9 mouse cellular contexts compared by ENCODE assay signal in the genomic region with DNA sequence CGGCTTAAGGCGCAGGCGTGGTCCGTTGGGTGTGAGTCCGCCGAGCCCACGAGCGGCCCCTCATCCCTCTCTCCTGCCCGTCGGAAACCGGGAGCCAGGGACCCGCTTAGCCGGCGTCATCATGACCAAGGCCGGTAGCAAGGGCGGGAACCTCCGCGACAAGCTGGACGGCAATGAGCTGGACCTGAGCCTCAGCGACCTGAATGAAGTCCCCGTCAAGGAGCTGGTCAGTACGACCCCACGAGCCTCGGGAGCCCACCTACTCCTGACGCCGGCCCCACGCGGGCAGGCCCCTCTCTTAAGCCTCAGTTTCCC. TPM values are rescaled to one million over a fixed set of nuclear protein-coding genes. Genes with fewer than 3 reads are reported as not detected.
DNase-seq lines count a peak whose midpoint lies in the region; ATAC-seq and TF ChIP-seq lines count a peak whose summit lies in the region.
"Had no signal": no experiment of that assay in that cellular context is flagged by ENCODE, and none has a peak within 500 bp of the region (broad histone marks: within the 10 kb centered on the region; RNA-seq: fewer than 3 reads in every experiment).

No protein-coding gene starts in this region.

- peak; percentile 78 for ATAC-seq in kidney, embryonic 16.5 days (ENCODE audit: low FRiP score, low TSS enrichment)
- peak; percentile 66 for ATAC-seq in intestine, embryonic 14.5 days (replicated peaks; ENCODE audit: low FRiP score, low TSS enrichment, low read depth)
- peak; percentile 47 for ATAC-seq in midbrain, postnatal 0 days (ENCODE audit: low FRiP score)

- no peak for TF ChIP-seq CTCF in cortical plate, adult 2 months (IDR thresholded peaks at IDR 0.05; ENCODE audit: extremely low read depth, insufficient read depth, low read length)
- TF ChIP-seq CTCF in midbrain, postnatal 0 days (IDR thresholded peaks at IDR 0.05) = no peak

- H3K4me3 ChIP-seq in kidney, embryonic 16.5 days (ENCODE audit: low read length) = peak overlapping the region; percentile 100
- peak overlapping the region; percentile 91 for H3K4me3 ChIP-seq in cortical plate, adult 2 months (ENCODE audit: insufficient read depth, low read length)
- peak overlapping the region; percentile 99 for H3K4me3 ChIP-seq in intestine, embryonic 14.5 days (ENCODE audit: low read depth, low read length)
- H3K4me3 ChIP-seq in midbrain, postnatal 0 days (ENCODE audit: low read depth, low read length) = peak overlapping the region; percentile 96

- peak overlapping the region; percentile 55; the same call in 1 of the 2 replicates for H3K27ac ChIP-seq in kidney, embryonic 16.5 days (ENCODE audit: low read length)
- H3K27ac ChIP-seq in cortical plate, adult 2 months (ENCODE audit: insufficient read depth, low read length) = peak overlapping the region; percentile 36; the same call in 1 of the 2 replicates
- peak overlapping the region; percentile 75 for H3K27ac ChIP-seq in intestine, embryonic 14.5 days (ENCODE audit: low read depth)
- peak overlapping the region; percentile 73 for H3K27ac ChIP-seq in midbrain, postnatal 0 days (ENCODE audit: low read depth, low read length)

- WGBS in kidney, embryonic 16.5 days = 0% methylated on average over 28 of the region's 28 CpGs
- WGBS in intestine, embryonic 14.5 days = 0% methylated on average over 28 of the region's 28 CpGs
- WGBS in midbrain, postnatal 0 days = 0% methylated on average over 28 of the region's 28 CpGs

- H3K4me1 ChIP-seq in kidney, embryonic 16.5 days (ENCODE audit: insufficient read depth, low read length) = peaks cover 13% of the 10 kb centered on the region
- H3K4me1 ChIP-seq in cortical plate, adult 2 months (ENCODE audit: control insufficient read depth, insufficient read depth, low read length) = peaks cover 2% of the 10 kb centered on the region; the same call in 1 of the 2 replicates
- H3K4me1 ChIP-seq in intestine, embryonic 14.5 days (replicated peaks; ENCODE audit: control insufficient read depth, insufficient read depth, low read length) = peaks cover 8% of the 10 kb centered on the region
- H3K4me1 ChIP-seq in midbrain, postnatal 0 days (ENCODE audit: insufficient read depth, low read length) = peaks cover 4% of the 10 kb centered on the region

- peaks cover 19% of the 10 kb centered on the region for H3K36me3 ChIP-seq in kidney, embryonic 16.5 days (ENCODE audit: insufficient read depth, low read length)
- H3K36me3 ChIP-seq in intestine, embryonic 14.5 days (ENCODE audit: control insufficient read depth, insufficient read depth, low read length) = peaks cover 34% of the 10 kb centered on the region
- peaks cover 22% of the 10 kb centered on the region for H3K36me3 ChIP-seq in midbrain, postnatal 0 days (ENCODE audit: insufficient read depth, low read length)

- H3K9me3 ChIP-seq in kidney, embryonic 16.5 days (ENCODE audit: low read length) = no peaks in the 10 kb centered on the region
- no peaks in the 10 kb centered on the region for H3K9me3 ChIP-seq in intestine, embryonic 14.5 days (ENCODE audit: control insufficient read depth, low read length)
- H3K9me3 ChIP-seq in midbrain, postnatal 0 days (ENCODE audit: low read length) = no peaks in the 10 kb centered on the region

- peak overlapping the region; percentile 92 for H3K9ac ChIP-seq in kidney, embryonic 16.5 days (replicated peaks; ENCODE audit: low read length)
- H3K9ac ChIP-seq in intestine, embryonic 14.5 days (ENCODE audit: low read length) = peak overlapping the region; percentile 92
- peak overlapping the region; percentile 91 for H3K9ac ChIP-seq in midbrain, postnatal 0 days (replicated peaks; ENCODE audit: low read length, poor library complexity, severe bottlenecking)

- peak overlapping the region; percentile 85 for H3K4me2 ChIP-seq in kidney, embryonic 16.5 days (replicated peaks; ENCODE audit: low read depth, low read length)
- H3K4me2 ChIP-seq in intestine, embryonic 14.5 days (ENCODE audit: low read length) = peak overlapping the region; percentile 90
- peak overlapping the region; percentile 76 for H3K4me2 ChIP-seq in midbrain, postnatal 0 days (ENCODE audit: low read depth, low read length, poor library complexity, severe bottlenecking)

- no peak for DNase-seq in kidney, postnatal 4 days
- DNase-seq in intestine, embryonic 14.5 days (ENCODE audit: low spot score) = no peak
- DNase-seq in midbrain, postnatal 0 days (ENCODE audit: low spot score) = no peak
- DNase-seq in cerebellum, postnatal 36 days = no peak
- no peak for DNase-seq in ovary, postnatal 36 days (ENCODE audit: low spot score)
- no peak for DNase-seq in c-Kit-positive CD71-positive TER-119-positive erythroid progenitor cells, embryonic 14.5 days (ENCODE audit: low spot score)

- no peaks in the 10 kb centered on the region for H3K27me3 ChIP-seq in kidney, embryonic 16.5 days (ENCODE audit: insufficient read depth, low read length)
- H3K27me3 ChIP-seq in intestine, embryonic 14.5 days (replicated peaks; ENCODE audit: control insufficient read depth, insufficient read depth, low read length) = no peaks in the 10 kb centered on the region
- H3K27me3 ChIP-seq in midbrain, postnatal 0 days (ENCODE audit: insufficient read depth, low read length) = no peaks in the 10 kb centered on the region

- no peak for TF ChIP-seq POLR2A in cortical plate, adult 2 months (IDR thresholded peaks at IDR 0.05; ENCODE audit: extremely low read depth, insufficient read depth, low read length)

RNA-seq across cellular contexts. Expression of gene Lrrc59, which starts 0.3 kb away (rescaled TPM):
- 211 and 218 TPM in 2 replicates for polyA plus RNA-seq in kidney, embryonic 16.5 days (2015; fragmentation: Nextera tagmentation; extraction: Ambion mirVana)
- polyA plus RNA-seq in cortical plate, adult 2 months (2012; rRNA removed) = 70.9 and 71.8 TPM in 2 replicates
- 168 and 180 TPM in 2 replicates for polyA plus RNA-seq in intestine, embryonic 14.5 days (2014; fragmentation: Nextera tagmentation; extraction: Ambion mirVana)
- total RNA-seq in midbrain, postnatal 0 days (2014; rRNA removed) = 128 and 129 TPM in 2 replicates
- 135 and 137 TPM in 2 replicates for polyA plus RNA-seq in midbrain, postnatal 0 days (2015; fragmentation: Nextera tagmentation; extraction: Ambion mirVana)

RNA-seq across cellular contexts. Expression of gene Mrpl27, which starts 23.7 kb away (rescaled TPM):
- polyA plus RNA-seq in kidney, embryonic 16.5 days (2015; fragmentation: Nextera tagmentation; extraction: Ambion mirVana) = 141 and 148 TPM in 2 replicates
- polyA plus RNA-seq in cortical plate, adult 2 months (2012; rRNA removed) = 122 and 130 TPM in 2 replicates
- 137 and 142 TPM in 2 replicates for polyA plus RNA-seq in intestine, embryonic 14.5 days (2014; fragmentation: Nextera tagmentation; extraction: Ambion mirVana)
- total RNA-seq in midbrain, postnatal 0 days (2014; rRNA removed) = 42.5 and 49.5 TPM in 2 replicates
- polyA plus RNA-seq in midbrain, postnatal 0 days (2015; fragmentation: Nextera tagmentation; extraction: Ambion mirVana) = 162 and 169 TPM in 2 replicates

RNA-seq across cellular contexts. Expression of gene Eme1, which starts 23.9 kb away (rescaled TPM):
- polyA plus RNA-seq in kidney, embryonic 16.5 days (2015; fragmentation: Nextera tagmentation; extraction: Ambion mirVana) = 27.8 and 28.4 TPM in 2 replicates
- polyA plus RNA-seq in cortical plate, adult 2 months (2012; rRNA removed) = 0.17 TPM in 2 replicates
- polyA plus RNA-seq in intestine, embryonic 14.5 days (2014; fragmentation: Nextera tagmentation; extraction: Ambion mirVana) = 25.2 and 26.0 TPM in 2 replicates
- total RNA-seq in midbrain, postnatal 0 days (2014; rRNA removed) = 0.28 and 0.49 TPM in 2 replicates
- polyA plus RNA-seq in midbrain, postnatal 0 days (2015; fragmentation: Nextera tagmentation; extraction: Ambion mirVana) = 0.75 and 0.82 TPM in 2 replicates
- total RNA-seq: layer of hippocampus, postnatal 36 days had no signal

RNA-seq across cellular contexts. Expression of gene Acsf2, which starts 28.2 kb away (rescaled TPM):
- 7.9 and 9.1 TPM in 2 replicates for polyA plus RNA-seq in kidney, embryonic 16.5 days (2015; fragmentation: Nextera tagmentation; extraction: Ambion mirVana)
- polyA plus RNA-seq in cortical plate, adult 2 months (2012; rRNA removed) = 15.2 and 15.8 TPM in 2 replicates
- polyA plus RNA-seq in intestine, embryonic 14.5 days (2014; fragmentation: Nextera tagmentation; extraction: Ambion mirVana) = 5.7 TPM in 2 replicates
- 3.9 and 6.6 TPM in 2 replicates for total RNA-seq in midbrain, postnatal 0 days (2014; rRNA removed)
- 1.7 and 1.9 TPM in 2 replicates for polyA plus RNA-seq in midbrain, postnatal 0 days (2015; fragmentation: Nextera tagmentation; extraction: Ambion mirVana)

RNA-seq across cellular contexts. Expression of gene Xylt2, which starts 47.5 kb away (rescaled TPM):
- polyA plus RNA-seq in kidney, embryonic 16.5 days (2015; fragmentation: Nextera tagmentation; extraction: Ambion mirVana) = 20.2 and 22.9 TPM in 2 replicates
- 21.2 and 22.3 TPM in 2 replicates for polyA plus RNA-seq in cortical plate, adult 2 months (2012; rRNA removed)
- 19.9 and 21.1 TPM in 2 replicates for polyA plus RNA-seq in intestine, embryonic 14.5 days (2014; fragmentation: Nextera tagmentation; extraction: Ambion mirVana)
- 38.4 and 45.8 TPM in 2 replicates for total RNA-seq in midbrain, postnatal 0 days (2014; rRNA removed)
- 10.2 and 12.5 TPM in 2 replicates for polyA plus RNA-seq in midbrain, postnatal 0 days (2015; fragmentation: Nextera tagmentation; extraction: Ambion mirVana)

Comparison
In these comparisons a context has a peak if more than half of its experiments do, and no peak if none do; other contexts are left out.
1. RNA of gene Eme1, which starts 23.9 kb away (polyA plus RNA-seq): 27.8 to 28.4 TPM in kidney, embryonic 16.5 days and 25.2 to 26.0 TPM in intestine, embryonic 14.5 days; 0.75 to 0.82 TPM in midbrain, postnatal 0 days and 0.17 TPM in cortical plate, adult 2 months; every median in the first group is over 10 times any median in the second.
2. Peak in every context shown above with its lines, with median percentiles within 50 percentile points of each other: ATAC-seq, H3K27ac ChIP-seq, H3K4me2 ChIP-seq, H3K4me3 ChIP-seq and H3K9ac ChIP-seq.